Mouse (Mus musculus): ENCODE measurements at regions not wholly inside any gene's neighbourhood (a gene's known extent, or its start where the extent isn't known, plus 50 kb on each side); places are given as distances from the start of the nearest gene placed in this dataset.

DNA sequence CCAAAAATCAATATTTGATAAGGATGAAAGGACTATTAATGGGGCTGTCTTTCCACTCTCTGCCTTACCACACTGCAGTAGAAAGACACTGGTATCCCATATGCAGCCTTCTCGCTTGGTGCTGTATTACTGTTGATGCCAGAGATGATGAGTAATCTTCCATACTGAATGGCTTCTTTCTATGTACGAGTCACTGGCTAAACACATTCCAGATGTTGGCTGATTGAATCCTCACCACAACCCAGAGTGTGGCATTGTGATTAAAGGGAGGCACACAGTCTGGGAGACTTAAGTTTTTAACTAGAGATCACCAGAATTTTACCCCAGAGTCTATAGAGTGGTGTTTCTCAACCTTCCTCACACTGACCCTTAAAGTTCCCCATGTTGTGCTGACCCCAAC, 84.9 kb upstream of the Ank start:
- TF ChIP-seq POLR2A (IDR thresholded peaks at IDR 0.05; ENCODE audit: low read depth, low read length) (no peak), CTCF (IDR thresholded peaks at IDR 0.05; ENCODE audit: extremely low read depth, insufficient read length, insufficient replicate concordance, low read depth, low read length) (no peak)
- no peak overlapping the region for H3K27ac ChIP-seq (ENCODE audit: insufficient read depth, low read depth, low read length)
- H3K27me3 ChIP-seq (ENCODE audit: control insufficient read depth, insufficient read depth, low read length): no peaks in the 10 kb centered on the region
- H3K4me3 ChIP-seq (ENCODE audit: low read depth, low read length): no peak overlapping the region
- no peaks in the 10 kb centered on the region for H3K36me3 ChIP-seq (ENCODE audit: control insufficient read depth, insufficient read depth, low read length)
- WGBS: 57% methylated on average over 2 of the region's 2 CpGs
- no peaks in the 10 kb centered on the region for H3K4me1 ChIP-seq (ENCODE audit: control insufficient read depth, insufficient read depth, insufficient read length, low read length)

DNA sequence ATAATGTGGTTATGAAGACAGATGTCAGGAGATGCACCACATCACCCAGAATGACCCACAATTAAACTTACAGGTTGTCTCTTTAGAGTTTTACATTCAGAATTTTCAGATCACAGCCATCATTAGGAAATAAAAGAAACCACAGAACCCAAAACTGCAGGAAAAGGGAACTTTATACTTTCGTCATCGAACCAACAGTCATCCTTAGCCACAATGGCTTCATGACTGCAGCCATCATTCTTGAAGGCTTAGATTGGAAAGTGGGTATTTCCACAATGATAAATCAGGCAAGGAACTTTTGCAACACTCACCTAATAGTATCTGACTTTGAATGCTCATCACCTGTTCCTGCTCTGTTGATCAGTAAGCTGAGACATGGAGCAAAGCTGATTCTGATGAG, 75.9 kb upstream of the Ank start:
- 95% methylated on average over 2 of the region's 2 CpGs for WGBS

DNA sequence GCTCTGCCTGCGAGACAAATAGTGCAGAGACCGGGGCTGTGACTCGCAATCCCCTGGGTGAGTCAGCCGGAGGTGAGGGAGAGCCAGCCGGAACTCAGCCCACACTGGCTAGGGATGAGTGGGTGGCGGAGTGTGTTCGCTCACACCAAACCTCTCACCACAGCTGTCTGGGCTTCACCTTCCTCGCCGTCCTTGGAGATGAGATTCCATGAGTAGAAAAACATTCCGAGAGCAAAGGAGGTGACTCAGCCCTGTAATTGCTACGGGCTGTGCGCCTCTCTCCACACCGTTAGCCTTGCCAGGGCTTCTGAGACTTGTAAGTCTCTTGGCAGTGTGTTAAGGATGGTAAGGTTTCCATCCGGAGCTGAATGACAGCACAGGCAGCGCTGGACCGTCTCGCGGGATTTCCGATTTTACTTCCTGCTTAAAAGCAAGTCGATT, 60.7 kb upstream of the Ank start:
- Histone ChIP-seq H3K27me3 (ENCODE audit: control insufficient read depth, insufficient read depth, low read length) (no peaks in the 10 kb centered on the region), H3K27ac (ENCODE audit: insufficient read depth, low read depth, low read length) (no peak overlapping the region), H3K4me3 (ENCODE audit: low read depth, low read length) (no peak overlapping the region), H3K4me1 (ENCODE audit: control insufficient read depth, insufficient read depth, insufficient read length, low read length) (no peaks in the 10 kb centered on the region), H3K36me3 (ENCODE audit: control insufficient read depth, insufficient read depth, low read length) (no peaks in the 10 kb centered on the region)
- TF ChIP-seq POLR2A (IDR thresholded peaks at IDR 0.05; ENCODE audit: low read depth, low read length) (no peak), CTCF (IDR thresholded peaks at IDR 0.05; ENCODE audit: extremely low read depth, insufficient read length, insufficient replicate concordance, low read depth, low read length) (no peak)
- WGBS: 85% methylated on average over 20 of the region's 20 CpGs

More for the DNA sequence above, 75.9 kb upstream of the Ank start:
- TF ChIP-seq POLR2A (IDR thresholded peaks at IDR 0.05; ENCODE audit: low read depth, low read length): no peak
- TF ChIP-seq CTCF (IDR thresholded peaks at IDR 0.05; ENCODE audit: extremely low read depth, insufficient read length, insufficient replicate concordance, low read depth, low read length): no peak
- H3K36me3 ChIP-seq (ENCODE audit: control insufficient read depth, insufficient read depth, low read length): no peaks in the 10 kb centered on the region
- H3K4me1 ChIP-seq (ENCODE audit: control insufficient read depth, insufficient read depth, insufficient read length, low read length): no peaks in the 10 kb centered on the region
- H3K27ac ChIP-seq (ENCODE audit: insufficient read depth, low read depth, low read length): no peak overlapping the region
- no peaks in the 10 kb centered on the region for H3K27me3 ChIP-seq (ENCODE audit: control insufficient read depth, insufficient read depth, low read length)
- H3K4me3 ChIP-seq (ENCODE audit: low read depth, low read length): no peak overlapping the region

DNA sequence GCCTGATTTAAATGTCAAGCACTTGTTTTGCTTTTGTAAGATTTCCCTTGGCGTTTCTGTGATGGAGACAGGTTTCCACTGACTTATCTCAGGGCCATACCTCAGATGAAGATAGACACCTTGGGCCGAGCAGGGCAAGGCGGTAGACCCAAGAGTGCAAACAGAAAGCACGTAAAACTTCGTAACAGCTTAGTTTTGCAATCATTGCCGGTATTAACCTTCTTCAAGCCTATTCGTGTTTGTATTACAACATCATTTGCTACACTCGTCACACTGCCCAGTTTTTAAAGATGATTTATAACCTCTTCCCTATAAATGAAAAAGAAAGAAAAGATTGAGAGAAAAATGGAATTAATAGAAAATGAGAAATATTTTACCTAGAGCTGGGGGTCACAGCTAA, 56.6 kb upstream of the Ank start:
- WGBS: 57% methylated on average over 8 of the region's 8 CpGs
- no peaks in the 10 kb centered on the region for H3K36me3 ChIP-seq (ENCODE audit: control insufficient read depth, insufficient read depth, low read length)
- H3K4me1 ChIP-seq (ENCODE audit: control insufficient read depth, insufficient read depth, insufficient read length, low read length): no peaks in the 10 kb centered on the region
- TF ChIP-seq CTCF (IDR thresholded peaks at IDR 0.05; ENCODE audit: extremely low read depth, insufficient read length, insufficient replicate concordance, low read depth, low read length): no peak
- no peak for TF ChIP-seq POLR2A (IDR thresholded peaks at IDR 0.05; ENCODE audit: low read depth, low read length)
- H3K27ac ChIP-seq (ENCODE audit: insufficient read depth, low read depth, low read length): no peak overlapping the region
- no peaks in the 10 kb centered on the region for H3K27me3 ChIP-seq (ENCODE audit: control insufficient read depth, insufficient read depth, low read length)
- no peak overlapping the region for H3K4me3 ChIP-seq (ENCODE audit: low read depth, low read length)

DNA sequence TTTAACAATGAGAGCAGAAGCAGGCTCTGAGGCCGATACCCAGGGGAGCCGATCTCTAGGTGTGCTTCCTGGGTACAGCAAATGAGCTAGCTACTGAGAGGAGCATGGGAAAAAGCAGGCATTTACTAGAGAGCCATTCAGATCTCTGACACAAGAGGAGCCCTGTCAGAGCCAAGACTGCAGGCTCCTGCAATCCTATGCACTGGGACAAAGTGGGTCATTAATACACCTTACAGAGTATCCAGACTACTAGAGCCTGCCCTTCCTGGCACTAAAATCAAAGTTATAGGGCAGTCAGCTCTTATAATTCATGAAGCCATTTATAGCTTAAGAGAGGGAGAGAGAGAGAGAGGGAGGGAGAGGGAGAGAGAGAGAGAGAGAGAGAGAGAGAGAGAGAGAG, 54.2 kb upstream of the Ank start:
- Histone ChIP-seq H3K27me3 (ENCODE audit: control insufficient read depth, insufficient read depth, low read length) (no peaks in the 10 kb centered on the region), H3K4me3 (ENCODE audit: low read depth, low read length) (no peak overlapping the region), H3K4me1 (ENCODE audit: control insufficient read depth, insufficient read depth, insufficient read length, low read length) (no peaks in the 10 kb centered on the region), H3K27ac (ENCODE audit: insufficient read depth, low read depth, low read length) (no peak overlapping the region), H3K36me3 (ENCODE audit: control insufficient read depth, insufficient read depth, low read length) (no peaks in the 10 kb centered on the region)
- TF ChIP-seq CTCF (IDR thresholded peaks at IDR 0.05; ENCODE audit: extremely low read depth, insufficient read length, insufficient replicate concordance, low read depth, low read length) (no peak), POLR2A (IDR thresholded peaks at IDR 0.05; ENCODE audit: low read depth, low read length) (no peak)
- 91% methylated on average over 2 of the region's 2 CpGs for WGBS

DNA sequence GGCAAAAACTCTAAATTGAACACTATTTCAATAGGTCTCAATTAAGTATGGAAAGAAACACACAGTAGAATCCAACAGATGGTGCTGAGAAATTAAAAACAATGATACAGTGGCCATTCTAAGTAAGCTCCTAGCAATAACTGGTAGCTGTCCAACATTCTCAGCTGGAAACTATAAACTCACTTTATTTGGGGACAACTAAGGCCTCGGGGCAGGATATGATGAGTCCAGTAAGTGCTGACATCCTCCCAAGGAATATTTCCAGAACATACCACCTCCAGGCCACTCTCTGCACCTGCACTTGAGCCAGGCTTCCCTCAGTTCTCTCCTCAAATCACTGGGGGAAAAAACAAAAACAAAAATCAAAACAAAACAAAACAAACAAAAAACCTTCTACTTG, 53.7 kb upstream of the Ank start:
- TF ChIP-seq CTCF (IDR thresholded peaks at IDR 0.05; ENCODE audit: extremely low read depth, insufficient read length, insufficient replicate concordance, low read depth, low read length): no peak
- TF ChIP-seq POLR2A (IDR thresholded peaks at IDR 0.05; ENCODE audit: low read depth, low read length): no peak
- H3K4me1 ChIP-seq (ENCODE audit: control insufficient read depth, insufficient read depth, insufficient read length, low read length): no peaks in the 10 kb centered on the region
- no peaks in the 10 kb centered on the region for H3K27me3 ChIP-seq (ENCODE audit: control insufficient read depth, insufficient read depth, low read length)
- no peaks in the 10 kb centered on the region for H3K36me3 ChIP-seq (ENCODE audit: control insufficient read depth, insufficient read depth, low read length)
- 35% methylated on average over 1 of the region's 1 CpGs for WGBS
- H3K27ac ChIP-seq (ENCODE audit: insufficient read depth, low read depth, low read length): no peak overlapping the region
- no peak overlapping the region for H3K4me3 ChIP-seq (ENCODE audit: low read depth, low read length)

DNA sequence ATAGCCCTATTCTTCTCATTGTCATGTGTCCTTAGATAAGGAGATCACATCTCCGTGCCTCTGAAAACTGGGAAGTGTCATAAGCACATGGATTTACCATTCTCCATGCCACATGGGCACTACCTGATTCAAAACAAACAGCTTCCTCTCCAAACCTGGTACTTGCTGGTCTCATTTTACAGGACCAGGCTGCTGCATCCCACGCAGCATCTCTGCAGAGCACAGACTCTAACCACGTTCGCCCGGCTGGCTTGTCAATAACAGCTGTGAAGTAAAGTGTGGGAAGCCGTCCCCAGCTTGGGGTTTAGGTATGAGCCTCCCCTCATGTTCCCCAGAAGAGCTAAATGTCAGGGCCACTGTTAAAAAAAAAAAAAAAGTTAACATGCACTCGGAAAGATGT, 53.0 kb upstream of the Ank start:
- TF ChIP-seq POLR2A (IDR thresholded peaks at IDR 0.05; ENCODE audit: low read depth, low read length) (no peak), CTCF (IDR thresholded peaks at IDR 0.05; ENCODE audit: extremely low read depth, insufficient read length, insufficient replicate concordance, low read depth, low read length) (no peak)
- Histone ChIP-seq H3K27me3 (ENCODE audit: control insufficient read depth, insufficient read depth, low read length) (no peaks in the 10 kb centered on the region), H3K4me3 (ENCODE audit: low read depth, low read length) (no peak overlapping the region), H3K4me1 (ENCODE audit: control insufficient read depth, insufficient read depth, insufficient read length, low read length) (no peaks in the 10 kb centered on the region), H3K27ac (ENCODE audit: insufficient read depth, low read depth, low read length) (no peak overlapping the region), H3K36me3 (ENCODE audit: control insufficient read depth, insufficient read depth, low read length) (no peaks in the 10 kb centered on the region)
- WGBS: 84% methylated on average over 7 of the region's 7 CpGs

DNA sequence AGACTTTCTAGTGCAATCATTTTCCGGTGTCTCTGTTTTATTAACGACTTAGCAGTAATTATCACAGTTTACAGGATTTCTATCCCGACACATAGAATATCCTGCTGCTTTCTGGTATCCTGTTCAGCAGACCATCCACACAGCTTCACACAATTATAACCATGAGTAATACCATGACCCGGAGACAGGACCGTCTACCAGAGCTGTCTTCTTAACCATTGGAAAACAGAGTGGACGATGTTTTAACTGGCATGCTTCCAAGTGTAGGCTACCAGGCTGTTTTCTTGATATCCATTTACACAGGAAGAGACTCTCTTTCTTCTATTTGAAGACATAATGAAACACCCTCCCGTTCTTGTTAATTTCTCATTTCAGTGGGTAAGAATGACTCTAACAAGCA, 51.7 kb upstream of the Ank start:
- Histone ChIP-seq H3K27ac (ENCODE audit: insufficient read depth, low read depth, low read length) (no peak overlapping the region), H3K4me3 (ENCODE audit: low read depth, low read length) (no peak overlapping the region), H3K27me3 (ENCODE audit: control insufficient read depth, insufficient read depth, low read length) (no peaks in the 10 kb centered on the region), H3K36me3 (ENCODE audit: control insufficient read depth, insufficient read depth, low read length) (no peaks in the 10 kb centered on the region), H3K4me1 (ENCODE audit: control insufficient read depth, insufficient read depth, insufficient read length, low read length) (no peaks in the 10 kb centered on the region)
- WGBS: 64% methylated on average over 7 of the region's 7 CpGs
- TF ChIP-seq POLR2A (IDR thresholded peaks at IDR 0.05; ENCODE audit: low read depth, low read length) (no peak), CTCF (IDR thresholded peaks at IDR 0.05; ENCODE audit: extremely low read depth, insufficient read length, insufficient replicate concordance, low read depth, low read length) (no peak)

Data from small intestine, adult 2 months (tissue).